Mouse (Mus musculus) midbrain, embryonic 12.5 days (tissue): ENCODE measurements around the gene Sptssb. TPM values are rescaled to one million over a fixed set of nuclear protein-coding genes. Genes with fewer than 3 reads are reported as not detected.

Source experiments
- ATAC-seq: fragments of 200-750 bp; cut with Nextera tagmentation; 2 replicates; pipeline ENCODE4 v1.8.0; 2017; ENCODE audit warnings: low read depth, moderate TSS enrichment, moderate library complexity; ENCODE audit not compliant: low FRiP score
- H3K27ac ChIP-seq: fragments of 300-500 bp; sonication (generic); replicated peaks from 2 replicates; pipeline ENCODE4 v1.5.1; 2016; ENCODE audit warnings: mild to moderate bottlenecking
- H3K27me3 ChIP-seq: fragments of 300-500 bp; sonication (generic); 2 replicates; pipeline ENCODE4 v1.6.1; 2016; ENCODE audit warnings: mild to moderate bottlenecking
- H3K36me3 ChIP-seq: fragments of 300-500 bp; sonication (generic); 2 replicates; pipeline ENCODE4 v1.6.1; 2016
- H3K4me1 ChIP-seq: fragments of 300-500 bp; sonication (generic); 2 replicates; pipeline ENCODE4 v1.6.1; 2016
- H3K4me2 ChIP-seq: fragments of 300-500 bp; sonication (generic); replicated peaks from 2 replicates; pipeline ENCODE4 v1.6.1; 2016; ENCODE audit warnings: mild to moderate bottlenecking, moderate library complexity
- H3K4me3 ChIP-seq: fragments of 300-500 bp; sonication (generic); 2 replicates; pipeline ENCODE4 v1.5.1; 2016; ENCODE audit warnings: mild to moderate bottlenecking
- H3K9ac ChIP-seq: fragments of 300-500 bp; sonication (generic); replicated peaks from 2 replicates; pipeline ENCODE4 v1.6.1; 2016; ENCODE audit warnings: mild to moderate bottlenecking, moderate library complexity
- H3K9me3 ChIP-seq: fragments of 300-500 bp; sonication (generic); 2 replicates; pipeline ENCODE4 v1.6.1; 2016; ENCODE audit warnings: mild to moderate bottlenecking
- WGBS: fragments of 180-500 bp; shearing (Covaris S2); methylation state at CpG from one replicate; pipeline ENCODE4 v1.1.7; 2016; 5-methylcytosine and 5-hydroxymethylcytosine counted together
- polyA plus RNA-seq: library from polyadenylated mRNA; unstranded; fragments of >200 nt; fragmentation: Nextera tagmentation; extraction: Ambion mirVana; gene quantifications from 2 replicates; pipeline ENCODE4 v1.2.1, GENCODE M21; 2016

The Sptssb gene
- polyA plus RNA-seq, 1 experiment from 2014 or later: 0.24 TPM

GRCm38 (mm10) chr3:69883710-69884109 lies 24.0 kb upstream of the Sptssb start:
- Histone ChIP-seq H3K4me3 (no peak overlapping the region), H3K4me1 (no peaks in the 10 kb centered on the region), H3K9me3 (no peaks in the 10 kb centered on the region), H3K4me2 (no peak overlapping the region), H3K27me3 (no peaks in the 10 kb centered on the region), H3K9ac (no peak overlapping the region), H3K36me3 (no peaks in the 10 kb centered on the region), H3K27ac (no peak overlapping the region)
- ATAC-seq: no peak
- 74% methylated on average over 1 of the region's 1 CpGs for WGBS

GRCm38 (mm10) chr3:69877538-69877937 lies 17.8 kb upstream of the Sptssb start:
- H3K27ac ChIP-seq: no peak overlapping the region
- no peak for ATAC-seq
- no peaks in the 10 kb centered on the region for H3K4me1 ChIP-seq
- H3K9ac ChIP-seq: no peak overlapping the region
- no peak overlapping the region for H3K4me3 ChIP-seq
- H3K9me3 ChIP-seq: no peaks in the 10 kb centered on the region
- H3K36me3 ChIP-seq: no peaks in the 10 kb centered on the region
- H3K4me2 ChIP-seq: no peak overlapping the region
- no peaks in the 10 kb centered on the region for H3K27me3 ChIP-seq
- WGBS: 95% methylated on average over 2 of the region's 2 CpGs

GRCm38 (mm10) chr3:69874721-69875120 lies 15.0 kb upstream of the Sptssb start:
- Histone ChIP-seq H3K9ac (no peak overlapping the region), H3K36me3 (no peaks in the 10 kb centered on the region), H3K4me3 (no peak overlapping the region), H3K9me3 (no peaks in the 10 kb centered on the region), H3K4me1 (no peaks in the 10 kb centered on the region), H3K27ac (no peak overlapping the region), H3K27me3 (no peaks in the 10 kb centered on the region), H3K4me2 (no peak overlapping the region)
- no peak for ATAC-seq
- 87% methylated on average over 3 of the region's 3 CpGs for WGBS

GRCm38 (mm10) chr3:69872661-69873327 lies 13.1 kb upstream of the Sptssb start:
- H3K27me3 ChIP-seq: no peaks in the 10 kb centered on the region
- no peak overlapping the region for H3K9ac ChIP-seq
- no peak for ATAC-seq
- H3K4me1 ChIP-seq: no peaks in the 10 kb centered on the region
- no peak overlapping the region for H3K4me2 ChIP-seq
- H3K36me3 ChIP-seq: no peaks in the 10 kb centered on the region
- no peak overlapping the region for H3K4me3 ChIP-seq
- no peak overlapping the region for H3K27ac ChIP-seq
- H3K9me3 ChIP-seq: no peaks in the 10 kb centered on the region
- WGBS: 85% methylated on average over 6 of the region's 6 CpGs

- H3K9ac ChIP-seq: no peak overlapping the region
- no peaks in the 10 kb centered on the region for H3K4me1 ChIP-seq
- WGBS: 84% methylated on average over 14 of the region's 14 CpGs
- no peak overlapping the region for H3K4me2 ChIP-seq
- no peaks in the 10 kb centered on the region for H3K9me3 ChIP-seq
- no peak overlapping the region for H3K27ac ChIP-seq
- no peaks in the 10 kb centered on the region for H3K36me3 ChIP-seq
- no peak for ATAC-seq
- no peaks in the 10 kb centered on the region for H3K27me3 ChIP-seq
- no peak overlapping the region for H3K4me3 ChIP-seq
Measured at GRCm38 (mm10) chr3:69871174-69871573, 11.4 kb upstream of the Sptssb start.

- no peak overlapping the region for H3K4me3 ChIP-seq
- H3K4me1 ChIP-seq: no peaks in the 10 kb centered on the region
- H3K27ac ChIP-seq: no peak overlapping the region
- no peaks in the 10 kb centered on the region for H3K27me3 ChIP-seq
- H3K36me3 ChIP-seq: no peaks in the 10 kb centered on the region
- 85% methylated on average over 8 of the region's 8 CpGs for WGBS
- no peak for ATAC-seq
- no peak overlapping the region for H3K9ac ChIP-seq
- no peaks in the 10 kb centered on the region for H3K9me3 ChIP-seq
- no peak overlapping the region for H3K4me2 ChIP-seq
Measured at GRCm38 (mm10) chr3:69869702-69870101, 10.0 kb upstream of the Sptssb start.

- H3K27ac ChIP-seq: no peak overlapping the region
- peaks cover 2% of the 10 kb centered on the region; the same call in 1 of the 2 replicates for H3K4me1 ChIP-seq
- H3K4me3 ChIP-seq: no peak overlapping the region
- no peaks in the 10 kb centered on the region for H3K9me3 ChIP-seq
- H3K4me2 ChIP-seq: peak overlapping the region; percentile 89
- no peak for ATAC-seq
- WGBS: 61% methylated on average over 9 of the region's 9 CpGs
- no peaks in the 10 kb centered on the region for H3K36me3 ChIP-seq
- peaks cover 23% of the 10 kb centered on the region for H3K27me3 ChIP-seq
- no peak overlapping the region for H3K9ac ChIP-seq
Measured at GRCm38 (mm10) chr3:69861789-69862395, 2.2 kb upstream of the Sptssb start.

GRCm38 (mm10) chr3:69860589-69861521 lies 1.1 kb upstream of the Sptssb start:
- H3K4me2 ChIP-seq: peak overlapping the region; percentile 89
- no peak overlapping the region for H3K27ac ChIP-seq
- no peaks in the 10 kb centered on the region for H3K9me3 ChIP-seq
- peak; percentile 72 for ATAC-seq
- peak overlapping the region; percentile 48 for H3K4me3 ChIP-seq
- peaks cover 23% of the 10 kb centered on the region for H3K27me3 ChIP-seq
- H3K36me3 ChIP-seq: no peaks in the 10 kb centered on the region
- WGBS: under 1% methylated on average over 40 of the region's 40 CpGs
- peaks cover 2% of the 10 kb centered on the region; the same call in 1 of the 2 replicates for H3K4me1 ChIP-seq
- peak overlapping the region; percentile 43 for H3K9ac ChIP-seq

GRCm38 (mm10) chr3:69839485-69839884 lies 20.3 kb downstream of the Sptssb start:
- ATAC-seq: no peak
- Histone ChIP-seq H3K4me2 (no peak overlapping the region), H3K27me3 (no peaks in the 10 kb centered on the region), H3K9me3 (no peaks in the 10 kb centered on the region), H3K4me3 (no peak overlapping the region), H3K27ac (no peak overlapping the region), H3K4me1 (no peaks in the 10 kb centered on the region), H3K9ac (no peak overlapping the region), H3K36me3 (no peaks in the 10 kb centered on the region)
- 89% methylated on average over 6 of the region's 6 CpGs for WGBS

GRCm38 (mm10) chr3:69829532-69829931 lies 30.2 kb downstream of the Sptssb start:
- no peaks in the 10 kb centered on the region for H3K4me1 ChIP-seq
- H3K36me3 ChIP-seq: no peaks in the 10 kb centered on the region
- H3K9ac ChIP-seq: no peak overlapping the region
- no peak overlapping the region for H3K4me2 ChIP-seq
- no peak overlapping the region for H3K27ac ChIP-seq
- no peaks in the 10 kb centered on the region for H3K27me3 ChIP-seq
- WGBS: 94% methylated on average over 8 of the region's 8 CpGs
- ATAC-seq: no peak
- no peaks in the 10 kb centered on the region for H3K9me3 ChIP-seq
- no peak overlapping the region for H3K4me3 ChIP-seq

- ATAC-seq: no peak
- H3K4me3 ChIP-seq: no peak overlapping the region
- no peak overlapping the region for H3K9ac ChIP-seq
- H3K9me3 ChIP-seq: no peaks in the 10 kb centered on the region
- H3K27ac ChIP-seq: no peak overlapping the region
- no peaks in the 10 kb centered on the region for H3K27me3 ChIP-seq
- WGBS: 100% methylated on average over 1 of the region's 1 CpGs
- H3K4me1 ChIP-seq: no peaks in the 10 kb centered on the region
- no peaks in the 10 kb centered on the region for H3K36me3 ChIP-seq
- no peak overlapping the region for H3K4me2 ChIP-seq
Measured at GRCm38 (mm10) chr3:69824536-69824935, 35.2 kb downstream of the Sptssb start.

- Histone ChIP-seq H3K27me3 (no peaks in the 10 kb centered on the region), H3K27ac (no peak overlapping the region), H3K9me3 (no peaks in the 10 kb centered on the region), H3K4me2 (no peak overlapping the region), H3K4me1 (no peaks in the 10 kb centered on the region), H3K36me3 (no peaks in the 10 kb centered on the region), H3K9ac (no peak overlapping the region), H3K4me3 (no peak overlapping the region)
- ATAC-seq: no peak
- 79% methylated on average over 7 of the region's 7 CpGs for WGBS
Measured at GRCm38 (mm10) chr3:69820614-69821013, 39.1 kb downstream of the Sptssb start.
